Mouse (Mus musculus) kidney, embryonic 14.5 days (tissue): Measurements from ENCODE around the gene Aldh1a3. TPM values are rescaled to one million over a fixed set of nuclear protein-coding genes. Genes with fewer than 3 reads are reported as not detected.

Experiments
- ATAC-seq: fragments of 200-750 bp; cut with Nextera tagmentation; 2 replicates; pipeline ENCODE4 v1.8.0; 2017; ENCODE audit warnings: moderate number of reproducible peaks, mild to moderate bottlenecking, moderate TSS enrichment, moderate library complexity; ENCODE audit not compliant: low FRiP score, low TSS enrichment
- H3K27ac ChIP-seq: fragments of 300-500 bp; sonication (generic); 2 replicates; pipeline ENCODE4 v1.5.1; 2014; ENCODE audit warnings: low read depth, mild to moderate bottlenecking, low read length, moderate library complexity, mixed read lengths
- H3K27me3 ChIP-seq: fragments of 300-500 bp; sonication (generic); 2 replicates; pipeline ENCODE4 v1.6.1; 2014; ENCODE audit warnings: mild to moderate bottlenecking, low read length; ENCODE audit not compliant: control insufficient read depth, insufficient read depth
- H3K36me3 ChIP-seq: fragments of 300-500 bp; sonication (generic); 2 replicates; pipeline ENCODE4 v1.6.1; 2014; ENCODE audit warnings: low read length, mixed read lengths; ENCODE audit not compliant: control insufficient read depth, insufficient read depth
- H3K4me1 ChIP-seq: fragments of 300-500 bp; sonication (generic); 2 replicates; pipeline ENCODE4 v1.6.1; 2014; ENCODE audit warnings: low read length, mixed read lengths; ENCODE audit not compliant: control insufficient read depth, insufficient read depth
- H3K4me2 ChIP-seq: fragments of 300-500 bp; sonication (generic); replicated peaks from 2 replicates; pipeline ENCODE4 v1.6.1; 2014; ENCODE audit warnings: low read depth, mild to moderate bottlenecking, low read length
- H3K4me3 ChIP-seq: fragments of 300-500 bp; sonication (generic); 2 replicates; pipeline ENCODE4 v1.5.1; 2014; ENCODE audit warnings: mild to moderate bottlenecking, low read length
- H3K9ac ChIP-seq: fragments of 300-500 bp; sonication (generic); 2 replicates; pipeline ENCODE4 v1.6.1; 2014; ENCODE audit warnings: low read depth, mild to moderate bottlenecking, low read length, moderate library complexity
- H3K9me3 ChIP-seq: fragments of 300-500 bp; sonication (generic); 2 replicates; pipeline ENCODE4 v1.6.1; 2016; ENCODE audit warnings: low read length; ENCODE audit not compliant: control insufficient read depth
- WGBS: fragments of 180-500 bp; shearing (Covaris S2); extraction: QIAGEN DNeasy Blood & Tissue Kit; methylation state at CpG from one replicate; pipeline ENCODE4 v1.1.7; 2014; 5-methylcytosine and 5-hydroxymethylcytosine counted together
- polyA plus RNA-seq: library from polyadenylated mRNA; unstranded; fragments of >200 nt; fragmentation: Nextera tagmentation; extraction: Ambion mirVana; gene quantifications from 2 replicates; pipeline ENCODE4 v1.2.1, GENCODE M21; 2014

Gene Aldh1a3
- polyA plus RNA-seq, 1 experiment from 2014 or later = 41.7 TPM

DNA sequence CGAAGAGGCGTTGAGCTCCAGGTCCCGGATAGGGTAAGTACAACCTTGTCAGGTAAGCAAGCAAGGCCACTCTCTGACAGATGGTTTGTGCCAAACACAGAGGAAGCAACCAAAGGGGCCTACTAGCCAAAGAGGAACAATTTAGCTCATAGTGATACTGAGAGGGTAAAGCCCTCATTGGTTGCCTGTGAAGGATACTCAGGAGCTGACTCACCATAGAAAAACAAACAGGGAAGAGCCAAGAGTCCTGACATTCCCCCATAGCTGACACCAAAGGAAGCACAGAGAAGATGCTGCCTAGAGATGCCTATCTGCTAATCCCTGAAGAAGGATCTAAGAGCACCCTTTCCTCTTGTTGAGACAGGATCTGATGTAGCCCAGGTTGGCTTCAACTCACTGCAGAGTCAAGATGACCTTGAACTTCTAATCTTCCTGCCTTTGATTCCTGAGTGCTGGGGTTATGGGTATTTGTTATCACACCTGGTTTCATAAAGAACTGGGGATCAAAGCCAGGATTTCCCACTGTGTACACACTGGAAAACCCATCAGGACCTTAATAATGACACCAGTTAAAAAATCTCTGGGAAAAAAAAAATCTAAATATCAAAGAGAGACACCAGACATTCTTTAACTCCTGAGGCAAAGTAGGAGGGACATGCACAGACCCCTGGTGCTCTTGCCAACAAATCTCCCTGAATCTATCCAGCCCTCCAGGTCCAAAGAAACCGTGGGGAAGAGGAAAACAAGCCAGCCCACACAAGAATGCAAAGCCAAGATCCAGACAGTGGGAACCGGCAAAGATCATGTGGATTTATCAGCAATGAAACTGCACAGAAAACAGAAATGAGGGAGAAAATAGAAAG is 58.0 kb downstream of the Aldh1a3 start:
- no peaks in the 10 kb centered on the region for H3K36me3 ChIP-seq
- H3K27ac ChIP-seq = peak overlapping the region; percentile 51
- H3K9me3 ChIP-seq = no peaks in the 10 kb centered on the region
- no peak for ATAC-seq
- peaks cover 14% of the 10 kb centered on the region; the same call in 1 of the 2 replicates for H3K4me1 ChIP-seq
- H3K4me2 ChIP-seq = no peak overlapping the region
- no peak overlapping the region for H3K9ac ChIP-seq
- no peaks in the 10 kb centered on the region for H3K27me3 ChIP-seq
- no peak overlapping the region for H3K4me3 ChIP-seq
- 70% methylated on average over 5 of the region's 5 CpGs for WGBS

DNA sequence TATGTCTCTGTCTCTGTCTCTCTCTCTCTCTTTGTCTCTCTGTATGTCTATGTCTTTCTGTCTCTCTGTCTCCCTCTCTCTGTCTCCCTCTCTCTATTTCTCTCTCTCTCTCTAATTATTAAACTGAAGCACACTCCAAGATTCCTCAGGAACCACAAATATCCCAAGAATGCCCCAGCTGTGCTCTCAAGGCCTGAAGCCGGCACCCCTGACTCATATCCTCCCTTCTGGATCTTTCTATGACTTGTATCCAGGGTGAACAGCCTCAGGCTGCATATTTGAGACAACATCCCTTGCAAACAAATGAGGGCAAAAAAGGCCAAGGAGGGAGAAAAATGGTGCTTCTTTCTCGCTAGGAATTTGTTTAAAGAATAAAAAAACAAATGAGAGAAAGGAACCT is 61.4 kb downstream of the Aldh1a3 start, which contains the start of gene Gm10974:
TSS of gene Gm10974 (plus strand) at position 2 of the 400 bp plus-strand sequence.
- Histone ChIP-seq H3K9me3 (peaks cover 8% of the 10 kb centered on the region), H3K27ac (no peak within 1 kb of the TSS), H3K9ac (no peak within 1 kb of the TSS), H3K4me3 (no peak within 1 kb of the TSS), H3K27me3 (no peaks in the 10 kb centered on the region), H3K36me3 (no peaks in the 10 kb centered on the region), H3K4me1 (peaks cover 10% of the 10 kb centered on the region; the same call in 1 of the 2 replicates), H3K4me2 (no peak within 1 kb of the TSS)
- ATAC-seq = no peak
- WGBS = 41% methylated on average over 2 of the region's 2 CpGs

DNA sequence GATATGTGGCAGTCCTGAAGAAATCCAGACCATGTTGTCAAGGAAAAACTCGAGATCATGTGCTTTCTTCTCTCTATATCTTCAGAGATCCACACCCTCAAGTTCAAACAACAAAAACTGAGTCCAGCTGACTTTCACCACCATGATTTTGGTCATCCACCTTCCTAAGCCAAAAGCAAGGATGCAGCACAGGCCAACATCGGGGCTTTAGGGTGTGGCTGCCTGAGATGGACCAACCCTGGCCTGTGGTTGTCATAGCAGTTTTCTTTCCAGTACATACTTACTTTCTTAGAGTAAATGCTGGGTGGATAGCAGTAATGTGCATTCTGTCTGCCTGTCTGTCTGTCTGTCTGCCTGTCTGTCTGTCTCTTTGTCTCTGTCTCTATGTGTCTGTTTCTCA is 61.9 kb downstream of the Aldh1a3 start:
- H3K4me2 ChIP-seq = no peak overlapping the region
- H3K4me1 ChIP-seq = peaks cover 7% of the 10 kb centered on the region; the same call in 1 of the 2 replicates
- WGBS = 81% methylated on average over 2 of the region's 2 CpGs
- no peak for ATAC-seq
- no peaks in the 10 kb centered on the region for H3K27me3 ChIP-seq
- H3K9ac ChIP-seq = no peak overlapping the region
- H3K4me3 ChIP-seq = no peak overlapping the region
- no peak overlapping the region for H3K27ac ChIP-seq
- H3K9me3 ChIP-seq = peaks cover 8% of the 10 kb centered on the region
- H3K36me3 ChIP-seq = no peaks in the 10 kb centered on the region

DNA sequence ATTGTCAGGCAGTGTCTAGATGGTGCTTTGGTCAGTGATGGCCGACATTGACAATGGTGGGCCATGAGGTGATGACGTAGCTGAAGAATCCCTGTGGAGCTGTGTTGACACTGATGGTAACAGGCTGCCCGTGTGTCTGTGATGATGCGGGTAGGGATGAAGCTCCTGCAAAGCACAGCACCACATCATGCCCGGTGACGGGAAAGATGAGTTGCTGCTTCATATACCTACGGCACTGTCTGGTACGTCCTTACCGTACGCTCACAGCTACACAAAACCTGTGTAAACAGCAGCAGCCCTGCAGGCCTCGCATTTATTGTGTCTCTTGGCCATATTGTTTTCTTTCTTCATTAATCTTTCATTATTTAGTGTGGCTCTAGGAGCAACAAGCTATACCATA is 62.8 kb downstream of the Aldh1a3 start:
- Histone ChIP-seq H3K4me3 (no peak overlapping the region), H3K27me3 (no peaks in the 10 kb centered on the region), H3K4me1 (peaks cover under 1% of the 10 kb centered on the region; the same call in 1 of the 2 replicates), H3K27ac (no peak overlapping the region), H3K4me2 (no peak overlapping the region), H3K9ac (no peak overlapping the region), H3K36me3 (no peaks in the 10 kb centered on the region), H3K9me3 (peaks cover 8% of the 10 kb centered on the region)
- WGBS = 92% methylated on average over 11 of the region's 11 CpGs
- no peak for ATAC-seq

DNA sequence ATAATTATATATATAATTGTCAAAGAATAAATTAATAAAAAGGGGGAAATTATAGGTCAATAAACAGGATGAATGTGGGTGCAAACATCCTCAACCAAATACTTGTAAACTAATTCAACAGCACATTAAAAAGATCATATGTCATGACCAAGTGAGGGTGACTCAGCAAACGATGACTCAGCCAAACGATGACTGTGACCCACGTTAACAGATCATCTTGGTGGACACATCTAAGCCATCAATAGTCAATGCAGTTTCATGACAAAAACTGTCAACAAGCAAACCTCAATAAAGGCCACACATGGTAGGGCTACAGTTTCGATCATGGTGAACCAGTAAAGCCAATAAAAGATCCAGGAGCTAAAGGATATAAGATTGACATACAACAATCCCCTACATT is 68.3 kb downstream of the Aldh1a3 start:
- Histone ChIP-seq H3K9ac (no peak overlapping the region), H3K36me3 (no peaks in the 10 kb centered on the region), H3K9me3 (peaks cover 8% of the 10 kb centered on the region), H3K4me1 (no peaks in the 10 kb centered on the region), H3K4me3 (no peak overlapping the region), H3K27ac (no peak overlapping the region), H3K27me3 (no peaks in the 10 kb centered on the region), H3K4me2 (no peak overlapping the region)
- no peak for ATAC-seq
- 92% methylated on average over 4 of the region's 4 CpGs for WGBS

DNA sequence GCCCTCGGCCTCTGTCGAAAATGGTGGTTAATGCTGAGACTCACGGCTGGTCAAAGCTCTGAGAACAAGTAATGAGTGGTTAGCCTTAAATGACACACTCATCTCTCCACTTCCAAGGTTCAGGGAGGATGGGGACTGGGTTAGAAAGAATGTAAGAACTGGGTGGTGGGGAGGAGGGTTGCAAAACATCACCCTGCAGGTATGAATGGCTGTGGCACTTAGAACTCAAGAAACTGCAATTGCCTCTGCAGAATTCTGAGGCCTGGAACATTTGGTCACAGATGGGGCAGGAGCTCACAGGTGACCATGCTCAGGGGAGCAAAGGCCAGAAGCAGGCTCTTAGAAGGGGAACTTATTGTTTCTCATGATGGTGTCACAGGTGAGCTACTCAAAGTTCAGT is 68.9 kb downstream of the Aldh1a3 start:
- H3K4me3 ChIP-seq = no peak overlapping the region
- H3K27ac ChIP-seq = no peak overlapping the region
- H3K4me2 ChIP-seq = no peak overlapping the region
- no peak for ATAC-seq
- 91% methylated on average over 3 of the region's 3 CpGs for WGBS
- no peaks in the 10 kb centered on the region for H3K4me1 ChIP-seq
- H3K27me3 ChIP-seq = no peaks in the 10 kb centered on the region
- no peak overlapping the region for H3K9ac ChIP-seq
- H3K9me3 ChIP-seq = peaks cover 8% of the 10 kb centered on the region
- H3K36me3 ChIP-seq = no peaks in the 10 kb centered on the region

DNA sequence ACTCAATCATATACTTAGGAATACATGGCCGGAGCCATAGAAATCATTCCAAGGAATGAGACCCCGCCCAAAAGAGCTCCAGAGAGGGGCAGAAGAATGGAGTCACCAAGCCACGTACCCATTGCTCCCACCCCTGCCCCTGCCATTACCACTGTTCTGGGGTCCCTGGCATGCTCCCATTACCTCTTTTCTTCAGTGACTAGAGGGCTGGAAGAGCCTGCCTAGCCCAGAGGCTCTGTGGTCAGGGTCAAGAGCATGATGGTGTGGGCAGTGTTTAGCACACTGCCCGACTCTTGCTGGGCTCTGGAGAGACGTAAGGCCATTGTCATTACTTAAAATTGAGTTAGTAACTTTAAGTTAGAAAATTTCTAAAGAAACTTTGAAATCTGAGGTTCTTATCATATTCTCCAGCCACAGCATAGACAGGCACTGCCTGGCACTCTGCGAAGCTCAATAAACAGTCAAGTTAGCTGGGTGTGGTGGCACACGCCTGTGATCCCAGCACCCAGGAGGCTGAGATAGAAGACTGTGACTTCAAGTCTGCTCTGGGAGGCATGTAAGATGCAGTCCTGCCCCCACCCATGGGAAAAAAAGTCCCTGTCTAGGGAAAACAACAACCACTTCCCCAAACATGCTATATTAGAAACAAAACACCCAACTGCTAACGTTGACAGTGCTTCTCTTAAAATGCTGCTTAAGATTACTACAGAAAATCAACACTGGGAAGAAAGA is 71.4 kb downstream of the Aldh1a3 start:
- no peak for ATAC-seq
- no peaks in the 10 kb centered on the region for H3K4me1 ChIP-seq
- no peak overlapping the region for H3K4me2 ChIP-seq
- H3K9me3 ChIP-seq = no peaks in the 10 kb centered on the region
- no peaks in the 10 kb centered on the region for H3K36me3 ChIP-seq
- 88% methylated on average over 8 of the region's 8 CpGs for WGBS
- H3K9ac ChIP-seq = no peak overlapping the region
- no peak overlapping the region for H3K4me3 ChIP-seq
- H3K27ac ChIP-seq = no peak overlapping the region
- no peaks in the 10 kb centered on the region for H3K27me3 ChIP-seq

DNA sequence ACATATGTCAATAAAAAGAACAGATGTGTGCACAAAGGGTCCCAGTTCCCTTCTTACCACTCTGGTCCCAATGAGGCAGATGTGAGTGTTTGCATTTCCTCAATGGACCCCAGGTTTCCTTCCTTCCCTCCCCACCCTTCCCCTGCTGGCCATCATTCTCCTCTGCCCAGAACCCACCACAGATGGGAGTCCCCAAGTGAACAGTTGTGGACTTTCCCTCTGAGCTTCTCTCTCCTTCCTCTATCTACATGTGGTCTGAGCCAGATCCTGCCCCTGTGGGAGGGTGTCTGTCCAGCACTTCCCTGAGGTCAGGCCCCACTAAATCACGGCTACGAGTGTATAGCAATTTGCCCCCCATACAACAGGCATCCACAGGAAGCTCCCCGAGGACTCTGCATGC is 72.4 kb downstream of the Aldh1a3 start:
- Histone ChIP-seq H3K9me3 (no peaks in the 10 kb centered on the region), H3K9ac (no peak overlapping the region), H3K27ac (no peak overlapping the region), H3K4me3 (no peak overlapping the region), H3K4me1 (no peaks in the 10 kb centered on the region), H3K36me3 (no peaks in the 10 kb centered on the region), H3K4me2 (no peak overlapping the region), H3K27me3 (no peaks in the 10 kb centered on the region)
- WGBS = 20% methylated on average over 3 of the region's 3 CpGs
- ATAC-seq = no peak

DNA sequence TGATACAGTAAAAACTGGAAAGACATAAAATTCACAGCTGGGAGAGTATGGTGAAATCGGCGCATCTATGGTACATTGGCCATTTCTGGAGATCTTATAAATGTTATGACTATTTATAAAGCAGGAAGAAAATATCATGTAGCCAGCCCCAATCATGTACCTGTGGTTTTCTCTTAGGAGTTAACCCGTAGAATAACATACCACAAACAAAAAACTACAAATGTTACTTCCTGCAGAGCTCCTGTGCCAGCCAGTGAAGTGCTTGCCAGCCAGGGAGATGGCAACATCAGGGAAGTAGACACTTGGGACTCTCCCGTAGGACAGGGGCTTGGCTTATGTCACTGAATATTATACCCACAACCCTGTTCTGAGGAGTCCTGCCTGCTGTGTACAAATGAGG is 76.2 kb downstream of the Aldh1a3 start:
- H3K27ac ChIP-seq = no peak overlapping the region
- H3K4me2 ChIP-seq = no peak overlapping the region
- no peaks in the 10 kb centered on the region for H3K27me3 ChIP-seq
- H3K9me3 ChIP-seq = no peaks in the 10 kb centered on the region
- H3K9ac ChIP-seq = no peak overlapping the region
- no peak overlapping the region for H3K4me3 ChIP-seq
- ATAC-seq = no peak
- H3K36me3 ChIP-seq = no peaks in the 10 kb centered on the region
- 0 out of 2 replicates have a peak, but pooled peaks cover 9% of the 10 kb centered on the region for H3K4me1 ChIP-seq
- 89% methylated on average over 4 of the region's 4 CpGs for WGBS
